Mouse (Mus musculus): ENCODE results near the gene Sh3bp5. TPM values are rescaled to one million over a fixed set of nuclear protein-coding genes. Genes with fewer than 3 reads are reported as not detected.
A peak's percentile ranks its signal among the peaks of the same experiment; 100 is the strongest.

Gene Sh3bp5
- total RNA-seq, 2 experiments from 2014 or later: 78.7 to 80.1 TPM

DNA sequence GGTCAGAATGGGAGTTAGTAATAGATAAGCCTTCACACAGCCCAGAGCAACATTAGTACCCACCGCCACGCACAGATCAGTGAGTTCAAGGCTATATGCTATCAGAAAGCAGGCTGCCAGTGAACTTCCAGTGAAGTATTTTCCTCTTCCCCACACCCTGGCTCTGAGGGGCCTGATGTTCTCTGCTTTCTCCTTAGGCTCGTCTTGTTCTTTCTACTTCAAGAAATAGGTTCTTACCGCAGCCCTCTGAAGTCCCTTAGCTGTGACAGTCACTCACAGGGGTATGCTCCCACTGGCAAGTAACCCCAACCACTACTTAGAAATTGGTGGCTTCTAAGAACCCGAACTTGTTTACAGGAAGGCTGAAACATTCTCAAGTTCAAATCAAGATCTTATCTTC, 2.8 kb downstream of the Sh3bp5 start:
- DNase-seq: no peak

DNA sequence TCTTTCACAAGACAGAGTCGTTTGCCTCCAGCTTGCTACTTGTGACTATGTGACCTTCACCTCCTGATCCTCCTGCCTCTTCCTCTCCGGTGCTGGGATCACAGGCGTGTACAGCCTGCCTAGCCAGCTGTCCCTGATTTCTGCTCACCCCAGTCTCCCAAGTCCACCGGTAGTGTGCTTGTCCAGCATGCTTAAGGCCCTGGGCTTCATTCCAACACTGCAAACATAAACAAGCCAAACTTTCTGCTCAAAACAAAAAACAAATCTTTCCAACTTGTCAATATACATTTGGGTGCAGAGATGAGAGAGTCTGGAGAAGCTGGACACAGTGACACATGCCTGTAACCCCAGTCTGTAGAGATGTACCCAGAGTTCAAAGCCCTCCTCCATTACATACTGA, 3.5 kb downstream of the Sh3bp5 start:
- no peak for DNase-seq

DNA sequence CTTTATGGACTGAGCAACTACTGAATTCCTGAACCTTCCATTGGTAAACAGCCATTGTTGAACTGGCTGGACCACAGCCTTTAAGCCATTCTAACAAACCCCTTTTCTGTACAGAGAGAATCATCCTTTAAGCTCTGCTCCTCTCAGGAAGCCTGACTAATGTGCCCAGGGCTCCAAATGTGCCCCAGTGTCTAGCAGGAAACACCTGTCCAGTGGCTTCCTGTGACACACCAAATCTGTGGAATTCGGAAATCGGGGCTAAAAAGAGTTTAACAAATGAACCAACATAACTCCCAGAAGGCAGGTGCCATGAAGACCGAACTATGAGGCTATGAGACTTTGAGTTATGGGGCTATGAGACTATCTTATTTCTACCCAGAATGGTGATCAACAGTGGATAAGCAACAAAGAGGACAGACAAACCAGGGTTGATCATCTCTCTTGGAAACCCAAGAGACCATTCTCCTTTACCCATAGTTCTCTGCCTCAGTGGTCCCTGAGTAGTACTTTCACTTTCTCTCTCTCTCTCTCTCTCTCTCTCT, 4.0 kb downstream of the Sh3bp5 start:
- DNase-seq: no peak

DNA sequence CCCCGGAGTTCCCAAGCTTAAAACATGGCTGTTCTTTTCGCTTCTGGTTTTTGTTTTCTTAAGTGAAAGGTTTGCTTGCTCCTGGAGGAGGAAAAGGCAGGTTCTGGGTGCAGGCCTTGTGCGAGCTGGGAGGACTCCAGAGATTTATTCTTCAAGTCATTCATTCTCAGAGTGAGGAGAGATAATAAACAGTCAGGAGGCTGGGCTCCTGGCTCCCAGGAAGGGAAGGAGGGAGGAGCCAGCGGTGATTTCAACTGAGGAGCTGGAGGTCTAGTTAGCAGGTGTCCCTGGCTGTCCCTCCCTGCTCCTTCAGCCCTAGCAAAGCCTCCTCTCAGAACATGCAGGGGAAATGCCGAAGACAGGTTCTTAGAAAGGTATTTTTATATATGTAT, 6.9 kb downstream of the Sh3bp5 start:
- DNase-seq: no peak

DNA sequence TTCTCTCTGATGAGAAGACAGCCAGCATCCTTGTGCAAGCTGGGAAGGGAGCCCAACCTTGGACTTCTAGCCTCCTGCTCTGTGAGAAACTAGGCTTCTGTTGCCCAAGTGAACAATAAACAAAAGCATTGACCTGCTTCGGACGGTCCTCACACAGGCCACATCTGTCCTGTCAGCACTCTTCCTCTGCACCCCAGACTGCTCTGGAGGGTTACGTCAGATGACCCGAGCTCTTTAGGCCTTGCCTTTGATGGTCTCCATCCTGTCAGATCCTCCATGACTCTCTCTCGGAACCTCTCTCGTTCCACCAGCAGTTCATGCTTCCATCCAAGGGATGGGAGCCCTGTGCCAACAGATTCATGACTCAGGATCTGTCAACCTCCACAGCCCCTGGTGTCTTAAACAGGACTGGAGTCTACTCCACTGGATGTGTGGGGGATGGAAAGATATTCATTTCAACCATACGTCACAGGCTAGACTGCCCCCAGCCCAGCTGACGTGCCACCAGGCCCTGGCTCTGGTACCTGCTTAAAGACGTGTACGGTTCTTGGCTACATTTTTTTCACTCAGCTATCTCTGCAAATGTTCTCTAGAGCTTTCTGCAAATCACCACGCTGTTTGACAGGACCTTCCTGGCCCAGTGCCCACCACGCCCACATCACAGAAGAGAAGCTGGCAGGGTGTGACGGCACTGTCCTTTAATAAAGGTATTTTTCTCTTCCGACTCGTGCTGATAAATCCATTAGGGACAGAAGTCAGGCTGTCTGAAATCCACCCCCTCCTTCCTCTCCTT, 7.5 kb downstream of the Sh3bp5 start:
- peak; percentile 90 for DNase-seq

DNA sequence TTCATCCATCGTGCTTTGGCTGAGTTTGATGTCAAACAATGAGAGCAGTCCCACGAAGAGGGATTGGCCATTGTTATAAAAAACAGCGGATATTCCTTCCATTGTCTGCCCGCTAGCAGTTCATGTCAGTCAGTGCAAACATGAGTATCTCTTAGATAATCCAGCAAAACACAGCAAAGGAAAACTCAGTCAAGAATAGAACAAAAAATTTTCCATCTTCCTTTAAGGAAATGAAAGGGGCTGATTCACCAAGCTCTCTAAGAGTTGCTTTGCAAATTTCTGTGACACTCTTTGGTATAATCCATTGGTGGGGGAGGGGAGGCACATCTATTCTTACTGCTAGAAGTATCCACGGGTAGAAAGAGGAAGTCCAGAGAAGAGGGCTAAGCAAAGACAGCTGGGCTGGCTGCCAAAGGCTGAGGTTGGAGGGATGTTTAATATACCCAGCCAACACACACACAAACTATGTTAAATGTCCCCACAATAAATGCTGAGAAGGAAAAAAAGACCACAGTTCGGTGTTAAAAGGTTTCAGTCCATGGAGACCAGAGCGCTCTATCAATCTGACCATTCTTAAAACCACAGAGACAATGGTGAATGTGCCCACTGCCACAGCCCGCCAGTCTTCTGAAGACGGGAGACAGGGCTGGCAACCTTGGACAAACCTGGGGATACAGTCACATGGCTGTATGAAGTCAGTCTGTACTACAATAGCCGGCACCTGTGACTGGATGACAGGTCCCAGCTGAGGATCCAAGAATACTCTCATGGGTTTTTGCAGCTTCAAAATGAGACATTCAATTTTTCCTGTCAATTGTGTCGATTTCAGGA, 12.7 kb downstream of the Sh3bp5 start:
- DNase-seq: peak; percentile 88

DNA sequence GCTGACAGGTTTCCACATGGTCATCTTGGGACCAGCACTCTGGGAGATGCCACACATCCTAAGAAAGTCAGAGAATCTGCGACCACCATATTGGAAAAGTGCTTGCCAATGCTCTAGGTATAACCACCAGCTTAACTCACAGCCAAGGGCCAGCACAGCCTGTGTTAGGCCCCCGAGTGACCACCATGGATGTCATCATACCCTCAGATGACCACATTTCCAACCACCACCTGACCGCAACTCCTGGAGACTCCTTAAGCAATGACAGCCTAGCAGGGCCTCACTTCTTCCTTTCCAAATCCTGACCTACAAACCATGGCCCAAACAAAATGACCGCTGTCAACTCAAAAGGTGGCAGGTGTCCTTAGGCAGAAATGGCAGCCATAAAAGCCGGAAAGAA, 13.5 kb downstream of the Sh3bp5 start:
- no peak for DNase-seq

DNA sequence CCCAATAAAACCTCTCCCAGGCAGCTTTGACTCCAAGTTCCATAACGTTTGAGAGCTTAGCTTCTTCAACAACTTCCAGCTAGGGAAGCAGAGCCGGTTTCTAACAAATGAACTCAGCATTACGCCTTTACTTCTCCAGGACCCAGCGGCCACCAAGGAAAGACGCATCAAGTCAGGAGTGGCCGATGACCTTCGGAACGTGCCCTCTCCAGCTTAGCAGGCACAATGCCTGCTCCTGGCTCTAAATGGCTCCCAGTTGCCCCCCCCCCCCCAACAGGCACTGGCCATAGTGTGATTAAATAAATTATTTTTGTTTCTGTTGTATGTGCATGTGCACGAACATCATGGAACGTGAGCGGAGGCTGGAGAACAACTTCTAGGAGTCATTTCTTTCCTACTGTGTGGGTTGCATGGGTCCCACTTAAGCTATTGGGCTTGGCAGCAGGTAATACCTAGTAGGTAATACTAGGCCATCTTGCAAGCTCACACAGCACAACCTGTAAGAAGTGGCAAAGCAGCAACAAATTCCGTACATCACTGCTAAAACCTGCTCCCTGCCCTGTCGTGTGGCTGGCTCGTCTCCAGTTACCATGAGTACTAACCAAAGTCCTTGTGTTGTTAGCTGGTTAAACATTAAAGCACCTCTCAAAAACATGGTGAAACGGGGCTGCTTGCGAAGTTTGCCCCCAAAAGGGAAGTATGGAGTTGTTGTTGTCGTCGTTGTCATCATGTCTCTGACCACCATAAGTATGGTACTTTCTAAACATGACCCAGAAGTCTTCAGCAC, 14.2 kb downstream of the Sh3bp5 start:
- no peak for DNase-seq

DNA sequence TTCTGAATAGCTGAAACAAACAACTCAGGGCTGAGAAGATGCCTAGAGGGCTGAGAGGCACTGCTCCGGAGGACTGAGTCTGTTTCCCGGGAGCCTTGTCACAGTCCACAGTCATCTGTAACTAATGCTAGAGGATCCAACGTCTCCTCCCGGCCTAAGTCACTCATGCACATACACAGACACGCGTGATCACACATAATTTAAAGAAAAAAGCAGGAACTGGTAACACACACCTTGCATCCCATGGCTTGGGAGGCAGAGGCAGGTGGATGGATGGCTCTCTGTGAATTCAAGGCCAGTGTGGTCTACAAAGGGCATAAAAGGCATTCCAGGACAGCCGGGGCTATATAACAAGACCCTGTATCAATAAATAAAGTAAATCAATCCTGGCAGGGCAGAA, 14.9 kb downstream of the Sh3bp5 start:
- DNase-seq: no peak

DNA sequence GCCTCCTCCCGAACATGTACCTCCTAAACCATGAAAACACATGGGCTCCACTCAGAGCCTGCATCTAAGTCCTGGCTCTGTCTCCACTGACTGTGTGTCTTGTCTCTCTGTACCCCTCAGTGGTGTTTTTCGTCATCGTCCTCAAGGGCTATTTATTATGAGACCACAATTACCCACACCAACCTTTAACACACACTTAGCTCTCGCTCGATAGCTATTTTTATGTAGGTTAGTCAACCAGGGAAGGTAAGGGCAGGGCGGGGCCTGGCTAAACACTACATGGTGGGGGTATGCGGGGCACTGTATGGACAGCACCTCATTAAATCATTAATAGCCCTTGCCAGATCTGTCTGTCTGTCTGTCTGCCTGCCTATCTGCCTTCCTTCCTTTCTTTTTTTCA, 15.3 kb downstream of the Sh3bp5 start:
- DNase-seq: no peak

DNA sequence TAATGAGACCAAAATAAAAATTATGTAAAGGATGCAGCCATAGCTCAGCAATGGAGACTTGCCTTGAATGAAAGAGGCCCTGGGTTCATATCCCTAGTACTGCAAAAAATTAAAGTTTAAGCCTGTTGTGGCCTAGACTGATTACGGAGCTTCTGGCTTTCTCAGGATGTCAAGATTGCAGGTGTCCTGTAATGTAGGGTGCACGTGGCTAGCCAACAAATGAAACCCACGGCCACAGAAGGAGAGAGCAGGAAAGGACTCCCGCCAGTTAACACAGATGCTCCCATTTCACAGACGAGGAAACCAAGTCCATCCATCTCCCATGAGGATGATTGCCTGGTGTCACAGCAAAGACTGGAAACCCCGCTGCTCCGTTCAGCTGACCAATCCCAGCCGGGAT, 15.7 kb downstream of the Sh3bp5 start:
- DNase-seq: no peak

DNA sequence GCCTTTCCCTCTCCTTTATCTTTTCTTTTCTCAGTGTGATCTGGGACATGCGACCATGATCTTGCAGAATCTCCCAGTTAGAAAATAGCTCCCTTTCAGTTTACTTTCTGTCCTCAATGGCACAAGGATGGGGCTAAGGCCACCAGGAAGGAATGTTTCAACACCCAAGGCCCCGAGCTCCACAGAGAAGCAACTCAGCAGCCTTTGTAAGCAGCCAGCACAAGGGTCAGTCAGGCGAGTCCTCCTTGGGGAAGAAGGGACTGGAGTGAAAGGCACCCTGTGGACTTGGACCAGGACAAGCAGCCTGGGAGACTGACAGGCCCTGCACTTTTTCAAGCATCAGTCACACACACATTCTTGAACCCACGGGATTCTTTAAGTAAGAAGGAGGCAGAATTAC, 16.6 kb downstream of the Sh3bp5 start:
- no peak for DNase-seq

DNA sequence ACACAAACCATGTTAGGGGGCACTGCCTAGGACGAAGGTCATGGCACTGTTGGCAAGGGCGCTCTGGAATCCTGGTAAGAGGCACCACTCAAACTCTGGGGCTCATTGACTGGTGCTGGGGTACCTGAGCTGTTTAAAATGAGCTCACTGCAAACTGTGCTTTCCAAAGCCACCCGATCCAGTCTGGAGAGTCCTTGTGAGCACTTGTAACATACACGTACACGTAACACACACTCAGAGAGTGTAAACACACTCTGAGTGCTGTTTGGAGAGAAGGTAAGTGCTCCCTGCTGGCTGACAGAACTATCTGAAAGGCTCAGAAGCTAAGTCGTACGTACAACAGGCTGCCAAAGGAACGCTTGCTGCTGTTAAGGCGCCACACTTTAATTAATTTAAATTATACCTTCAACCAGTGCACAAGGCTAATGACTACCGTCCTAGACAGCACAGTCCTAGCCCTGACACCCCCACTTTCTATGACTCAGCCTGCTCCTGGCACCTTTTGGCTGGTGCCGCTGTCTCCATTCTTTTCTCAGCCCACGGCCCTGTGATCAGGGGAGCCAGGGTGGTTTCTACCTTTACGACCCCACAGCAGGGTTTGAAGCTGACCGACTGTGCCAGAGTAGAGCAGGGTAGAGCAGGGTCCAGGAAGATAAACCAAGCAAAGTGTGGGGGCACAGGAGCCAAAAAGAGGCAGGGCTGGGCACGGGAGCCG, 18.9 kb downstream of the Sh3bp5 start:
- DNase-seq: no peak

DNA sequence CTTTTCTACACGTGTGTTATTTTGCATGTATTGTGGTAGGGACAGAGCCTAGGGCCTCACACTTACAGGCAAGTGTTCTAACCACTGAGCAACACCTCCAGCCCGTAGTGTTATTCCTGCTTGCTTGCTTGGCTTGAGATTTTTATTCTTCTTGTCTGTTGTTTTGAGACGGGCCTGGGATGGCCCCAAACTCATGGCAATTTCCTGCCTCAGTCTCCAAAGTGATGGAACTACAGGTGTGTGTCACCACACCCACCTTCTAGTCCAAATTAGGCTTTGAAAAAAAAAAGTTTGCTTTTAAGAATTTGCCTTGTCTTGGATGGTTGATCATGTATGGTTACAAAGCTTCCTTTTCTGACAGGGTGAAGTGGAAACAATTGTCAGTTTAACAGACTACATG, 19.5 kb downstream of the Sh3bp5 start:
- DNase-seq: no peak

DNA sequence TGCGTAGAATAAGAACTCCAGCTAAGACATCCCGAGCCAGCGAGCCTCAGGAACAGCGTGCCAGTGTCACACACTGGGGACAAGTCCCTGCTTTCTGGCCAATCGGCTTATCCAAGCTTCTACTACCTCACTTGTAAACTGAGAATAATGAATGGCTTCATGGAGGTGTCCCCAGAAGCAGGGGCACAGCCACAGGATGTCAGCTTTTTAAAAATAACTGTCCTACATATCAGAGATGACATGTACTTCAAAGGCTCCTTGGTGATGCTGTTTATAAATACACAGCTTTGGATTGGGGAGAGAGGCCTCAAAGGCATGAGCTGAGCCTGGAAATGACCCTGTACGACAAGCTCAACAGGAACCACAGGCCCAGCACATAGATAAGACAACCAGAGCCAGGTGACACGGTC, 20.9 kb downstream of the Sh3bp5 start:
- DNase-seq: no peak

DNA sequence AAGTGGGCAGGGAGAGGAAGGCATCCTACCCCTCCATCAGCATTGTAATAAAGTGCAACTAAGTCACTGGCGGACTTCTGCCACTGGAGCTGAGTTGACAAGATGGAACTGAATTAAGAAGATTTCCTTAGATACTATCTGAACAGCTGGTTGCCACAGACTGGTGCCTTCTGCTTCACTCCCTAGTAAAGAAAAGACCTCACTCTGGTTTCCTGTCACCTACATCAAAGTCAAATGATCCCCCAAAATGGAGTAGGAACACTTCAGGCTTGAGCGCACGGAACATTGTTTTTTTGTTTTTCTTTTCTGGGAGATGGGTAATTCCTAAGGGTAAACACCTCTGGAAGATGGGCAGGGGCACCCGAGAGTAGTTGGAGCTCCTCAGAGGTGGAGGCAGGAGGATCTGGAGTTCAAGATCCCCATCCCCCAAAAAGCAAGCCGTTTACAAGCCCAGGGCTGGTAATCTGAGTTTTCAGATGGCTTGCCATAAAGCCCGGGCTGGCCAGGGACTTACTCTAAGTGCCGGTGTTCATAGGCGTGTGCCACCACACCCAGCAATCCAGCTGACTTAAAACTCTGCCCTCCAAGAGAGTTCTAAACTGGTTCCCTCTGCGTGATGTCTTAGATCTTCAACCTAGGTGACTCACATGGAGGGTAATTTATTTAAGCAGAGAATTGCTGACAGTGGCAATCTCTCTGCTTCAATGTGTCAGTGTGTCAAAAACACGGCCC, 21.5 kb downstream of the Sh3bp5 start:
- DNase-seq: no peak

DNA sequence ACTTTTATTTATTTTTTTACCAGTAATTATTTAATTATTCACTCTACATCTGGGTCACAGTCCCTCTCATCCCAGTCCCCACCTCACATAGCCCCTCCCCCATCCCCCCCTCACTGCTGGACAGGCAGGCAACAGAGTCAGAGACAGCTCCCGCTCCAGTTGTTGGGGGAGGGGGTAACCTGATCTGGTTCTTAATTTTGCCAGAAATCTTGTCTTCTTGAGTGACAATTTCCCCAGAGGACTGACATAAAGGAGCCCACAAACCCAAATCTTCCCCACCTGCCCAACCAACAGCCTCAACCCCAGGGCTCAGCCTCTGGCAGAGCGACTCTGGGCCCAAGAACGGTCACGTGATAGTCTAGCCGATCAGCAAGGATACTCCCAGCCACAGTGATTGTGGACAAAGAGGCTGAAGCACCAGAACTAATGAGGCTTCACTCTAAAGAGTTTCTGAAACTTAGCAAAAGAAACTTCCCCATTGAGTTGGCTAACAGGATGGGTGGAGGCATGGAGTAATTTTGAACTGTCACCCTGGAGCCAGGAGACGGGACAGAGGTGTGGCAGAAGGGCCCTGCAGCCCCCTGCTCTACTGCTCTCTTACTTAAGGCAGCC, 22.3 kb downstream of the Sh3bp5 start:
- DNase-seq: no peak

DNA sequence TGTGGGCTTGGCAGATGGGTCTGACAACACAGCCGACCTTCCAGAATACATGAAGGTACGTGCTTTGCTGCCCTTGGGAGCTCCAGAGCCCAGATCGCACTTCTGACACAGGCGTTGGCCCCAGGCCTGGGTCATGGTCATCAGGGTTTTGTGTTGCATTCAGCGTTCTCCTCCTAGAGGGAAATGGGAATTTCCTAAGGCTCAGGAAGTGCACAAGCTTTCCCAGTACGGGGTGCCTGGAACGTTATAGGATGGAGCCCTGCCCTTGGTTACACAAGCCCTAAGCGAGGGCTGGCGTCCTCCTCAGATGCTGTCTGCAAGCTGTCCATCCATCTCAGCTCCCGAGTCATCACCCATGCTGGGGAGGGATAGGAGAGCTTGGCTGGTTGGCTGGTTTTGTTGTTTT, 23.2 kb downstream of the Sh3bp5 start:
- peak; percentile 56 for DNase-seq

DNA sequence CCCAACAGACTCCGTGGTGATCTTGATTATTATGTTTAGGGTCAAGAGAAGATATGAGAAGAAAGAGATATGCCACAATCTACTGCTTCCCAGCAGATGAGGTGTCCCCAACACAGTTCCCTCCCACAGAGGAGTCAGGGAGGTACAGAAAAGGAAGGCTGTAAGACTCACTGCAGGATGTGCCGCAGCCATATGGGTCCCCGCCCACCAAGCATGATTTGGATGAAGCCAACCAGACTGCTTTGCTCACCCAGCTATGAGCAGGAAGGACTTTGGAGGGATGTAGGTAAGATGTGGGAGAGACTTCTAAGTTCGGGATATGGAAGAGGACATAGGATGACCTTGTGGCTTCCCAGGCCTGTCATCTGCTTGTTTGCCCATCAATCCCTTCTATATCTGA, 25.1 kb downstream of the Sh3bp5 start:
- no peak for DNase-seq

DNA sequence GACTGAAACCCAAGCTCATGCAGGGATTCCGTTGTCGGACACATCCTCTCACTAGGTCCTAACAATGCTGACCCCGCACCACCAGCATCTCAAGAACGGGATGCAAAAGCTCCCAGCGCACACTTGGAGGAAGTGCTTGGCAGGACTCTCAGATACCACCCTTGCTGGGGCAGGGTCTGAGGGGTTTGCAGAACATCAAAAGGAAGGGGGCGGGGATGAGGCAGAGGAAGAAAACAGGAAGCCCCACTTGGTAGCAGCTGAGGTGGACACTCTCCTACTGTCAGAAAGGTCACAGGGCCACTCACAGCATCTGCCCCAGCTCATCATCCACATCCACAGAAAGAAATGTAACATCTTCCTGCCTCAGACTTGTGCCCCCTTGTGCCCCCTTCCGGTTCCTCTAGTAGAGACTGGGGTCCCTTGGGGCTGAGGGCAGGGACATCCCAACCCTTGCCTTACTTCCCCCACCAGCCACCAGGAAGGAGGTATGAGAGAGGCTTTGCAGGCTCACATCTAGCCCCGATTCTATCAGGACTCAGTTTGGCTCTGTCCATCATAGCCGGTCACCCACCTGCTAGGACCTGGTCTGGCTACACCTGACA, 25.7 kb downstream of the Sh3bp5 start:
- no peak for DNase-seq

DNA sequence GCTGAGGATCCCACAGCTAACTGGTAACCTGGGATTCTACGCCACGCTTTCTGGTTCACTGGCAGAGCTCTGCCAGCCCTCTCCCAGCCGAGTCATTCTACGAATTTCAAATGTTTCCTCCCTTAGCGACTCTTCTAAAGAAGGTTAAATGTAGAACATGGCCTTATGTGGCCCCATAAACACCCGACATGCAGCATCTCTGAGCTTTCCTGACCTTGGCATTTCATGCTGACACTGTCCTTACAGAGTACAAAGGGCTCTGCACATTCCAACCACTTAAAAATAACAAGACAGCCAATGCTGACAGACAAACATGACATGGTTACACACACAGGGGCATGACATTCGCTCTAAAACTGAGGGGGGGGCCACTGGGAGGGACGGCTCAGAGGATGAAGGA, 27.2 kb downstream of the Sh3bp5 start:
- no peak for DNase-seq

All from heart, postnatal 4 days (tissue).